25 mouse cellular contexts compared by ENCODE assay signal in genomic region chr1:179881222-179881621, GRCm38 (mm10).
A peak's percentile ranks its signal among the peaks of the same experiment; 100 is the strongest.
DNase-seq lines count a peak whose midpoint lies in the region; ATAC-seq lines count a peak whose summit lies in the region.
"Had no signal": no experiment of that assay in that cellular context is flagged by ENCODE, and none has a peak within 500 bp of the region (broad histone marks: within the 10 kb centered on the region; RNA-seq: fewer than 3 reads in every experiment).

No protein-coding gene starts in this region.

- 0 out of 2 replicates have a peak overlapping the region, but pooled peaks have one; percentile 28 for H3K27ac ChIP-seq in embryonic facial prominence, embryonic 13.5 days
- H3K27ac ChIP-seq in embryonic facial prominence, embryonic 10.5 days (replicated peaks) = no peak overlapping the region
- no peak overlapping the region for H3K27ac ChIP-seq in midbrain, embryonic 11.5 days (ENCODE audit: low read depth, low read length)
- no peak overlapping the region for H3K27ac ChIP-seq in midbrain, embryonic 16.5 days (ENCODE audit: low read length)
- H3K27ac ChIP-seq: embryonic facial prominence, embryonic 12.5 days; embryonic facial prominence, embryonic 15.5 days; forebrain, embryonic 10.5 days; forebrain, embryonic 12.5 days had no signal

- DNase-seq in embryonic facial prominence, embryonic 10.5 days (ENCODE audit: low spot score) = no peak
- peak; percentile 54 for DNase-seq in midbrain, embryonic 11.5 days (ENCODE audit: low spot score, missing footprints)
- DNase-seq in urinary bladder, postnatal 25 days (ENCODE audit: low spot score) = peak; percentile 0
- DNase-seq in urinary bladder, postnatal 36 days (ENCODE audit: low spot score in 2 of 2) = no peak
- DNase-seq: adrenal gland, adult 2 months; adrenal gland, postnatal 10 days; adrenal gland, postnatal 25 days; B cell, adult 2 months; cerebellum, adult 11 months; cerebellum, adult 18-20 months; cerebellum, adult 8-10 months; cerebellum, adult 9-11 months; cerebellum, postnatal 14 days; cerebellum, postnatal 36 days; embryo, embryonic 11 days had no signal

- 80% methylated on average over 5 of the region's 5 CpGs for WGBS in embryonic facial prominence, embryonic 13.5 days
- WGBS in embryonic facial prominence, embryonic 10.5 days = 86% methylated on average over 5 of the region's 5 CpGs
- WGBS in midbrain, embryonic 11.5 days = 79% methylated on average over 5 of the region's 5 CpGs
- WGBS in midbrain, embryonic 16.5 days = 86% methylated on average over 5 of the region's 5 CpGs

- H3K9ac ChIP-seq in embryonic facial prominence, embryonic 13.5 days = no peak overlapping the region
- no peak overlapping the region for H3K9ac ChIP-seq in midbrain, embryonic 11.5 days (ENCODE audit: low read length)
- H3K9ac ChIP-seq in midbrain, embryonic 16.5 days (ENCODE audit: low read depth, low read length) = no peak overlapping the region
- H3K9ac ChIP-seq: embryonic facial prominence, embryonic 12.5 days; embryonic facial prominence, embryonic 15.5 days; forebrain, embryonic 12.5 days had no signal

- H3K27me3 ChIP-seq in embryonic facial prominence, embryonic 13.5 days = no peaks in the 10 kb centered on the region
- H3K27me3 ChIP-seq in embryonic facial prominence, embryonic 10.5 days (replicated peaks; ENCODE audit: low read depth, poor library complexity, severe bottlenecking) = no peaks in the 10 kb centered on the region
- H3K27me3 ChIP-seq in midbrain, embryonic 11.5 days (ENCODE audit: control insufficient read depth, insufficient read depth, low read length) = no peaks in the 10 kb centered on the region
- no peaks in the 10 kb centered on the region for H3K27me3 ChIP-seq in midbrain, embryonic 16.5 days (ENCODE audit: control insufficient read depth, insufficient read depth, low read depth, low read length)
- H3K27me3 ChIP-seq: embryonic facial prominence, embryonic 15.5 days; forebrain, embryonic 12.5 days had no signal

- H3K36me3 ChIP-seq in embryonic facial prominence, embryonic 13.5 days = no peaks in the 10 kb centered on the region
- no peaks in the 10 kb centered on the region for H3K36me3 ChIP-seq in embryonic facial prominence, embryonic 10.5 days (replicated peaks)
- no peaks in the 10 kb centered on the region for H3K36me3 ChIP-seq in midbrain, embryonic 11.5 days (ENCODE audit: control insufficient read depth, insufficient read depth, low read length)
- H3K36me3 ChIP-seq in midbrain, embryonic 16.5 days (ENCODE audit: control insufficient read depth, insufficient read depth, low read length) = no peaks in the 10 kb centered on the region
- H3K36me3 ChIP-seq: embryonic facial prominence, embryonic 12.5 days; embryonic facial prominence, embryonic 15.5 days; forebrain, embryonic 10.5 days; forebrain, embryonic 12.5 days had no signal

- H3K4me3 ChIP-seq in embryonic facial prominence, embryonic 13.5 days = no peak overlapping the region
- H3K4me3 ChIP-seq in embryonic facial prominence, embryonic 10.5 days = no peak overlapping the region
- no peak overlapping the region for H3K4me3 ChIP-seq in midbrain, embryonic 11.5 days (ENCODE audit: low read depth, low read length)
- H3K4me3 ChIP-seq in midbrain, embryonic 16.5 days (ENCODE audit: low read depth, low read length) = no peak overlapping the region
- H3K4me3 ChIP-seq: embryonic facial prominence, embryonic 12.5 days; embryonic facial prominence, embryonic 15.5 days; erythroblast, embryonic 14.5 days; forebrain, embryonic 10.5 days; forebrain, embryonic 12.5 days had no signal

- H3K4me1 ChIP-seq in embryonic facial prominence, embryonic 13.5 days = peaks cover 15% of the 10 kb centered on the region
- H3K4me1 ChIP-seq in embryonic facial prominence, embryonic 10.5 days = peaks cover 7% of the 10 kb centered on the region
- H3K4me1 ChIP-seq in midbrain, embryonic 11.5 days (ENCODE audit: control insufficient read depth, insufficient read depth, low read length) = no peaks in the 10 kb centered on the region
- H3K4me1 ChIP-seq in midbrain, embryonic 16.5 days (ENCODE audit: control insufficient read depth, insufficient read depth, low read length) = no peaks in the 10 kb centered on the region
- H3K4me1 ChIP-seq: embryonic facial prominence, embryonic 15.5 days; forebrain, embryonic 12.5 days had no signal

- ATAC-seq in embryonic facial prominence, embryonic 13.5 days (ENCODE audit: insufficient number of reproducible peaks, insufficient read depth, low FRiP score, low TSS enrichment, low read depth) = no peak
- no peak for ATAC-seq in midbrain, embryonic 11.5 days (ENCODE audit: low FRiP score)
- ATAC-seq in midbrain, embryonic 16.5 days = no peak
- ATAC-seq: CD4-positive, CD25-positive, alpha-beta regulatory T cell, adult 4 months; forebrain, embryonic 14.5 days; forebrain, embryonic 16.5 days had no signal

- H3K4me2 ChIP-seq in embryonic facial prominence, embryonic 13.5 days = no peak overlapping the region
- no peak overlapping the region for H3K4me2 ChIP-seq in midbrain, embryonic 11.5 days
- no peak overlapping the region for H3K4me2 ChIP-seq in midbrain, embryonic 16.5 days (ENCODE audit: low read length)
- H3K4me2 ChIP-seq: embryonic facial prominence, embryonic 12.5 days; embryonic facial prominence, embryonic 15.5 days; forebrain, embryonic 12.5 days had no signal

- no peaks in the 10 kb centered on the region for H3K9me3 ChIP-seq in embryonic facial prominence, embryonic 13.5 days
- no peaks in the 10 kb centered on the region for H3K9me3 ChIP-seq in embryonic facial prominence, embryonic 10.5 days
- H3K9me3 ChIP-seq in midbrain, embryonic 11.5 days (ENCODE audit: control insufficient read depth, low read length) = no peaks in the 10 kb centered on the region
- no peaks in the 10 kb centered on the region for H3K9me3 ChIP-seq in midbrain, embryonic 16.5 days (replicated peaks; ENCODE audit: control insufficient read depth, low read length, poor library complexity, severe bottlenecking)
- H3K9me3 ChIP-seq: embryonic facial prominence, embryonic 12.5 days; embryonic facial prominence, embryonic 15.5 days; forebrain, embryonic 10.5 days; forebrain, embryonic 12.5 days had no signal

Comparison
In these comparisons a context has a peak if more than half of its experiments do, and no peak if none do; other contexts are left out.
1. DNase-seq: peak in midbrain, embryonic 11.5 days (single experiment) and urinary bladder, postnatal 25 days (single experiment); none in embryonic facial prominence, embryonic 10.5 days (single experiment) and urinary bladder, postnatal 36 days (0 of 2).